Mouse (Mus musculus) layer of hippocampus, adult 9-11 months (tissue): ENCODE data around the gene Robo3.

Experiments
- DNase-seq: peaks from one replicate; pipeline ENCODE4 v3.0.0; 2022

Robo3 gene

GRCm38 (mm10) chr9:37421239-37421638 is 11.8 kb downstream of the Robo3 start:
- DNase-seq = no peak

GRCm38 (mm10) chr9:37420676-37421075 is 12.4 kb downstream of the Robo3 start:
- DNase-seq = peak; percentile 74

- no peak for DNase-seq
Observed at GRCm38 (mm10) chr9:37418791-37419190, 14.3 kb downstream of the Robo3 start.

- DNase-seq = no peak
Observed at GRCm38 (mm10) chr9:37414666-37415065, 18.4 kb downstream of the Robo3 start.

- DNase-seq = no peak
Observed at GRCm38 (mm10) chr9:37412989-37413388, 20.1 kb downstream of the Robo3 start.

DNA sequence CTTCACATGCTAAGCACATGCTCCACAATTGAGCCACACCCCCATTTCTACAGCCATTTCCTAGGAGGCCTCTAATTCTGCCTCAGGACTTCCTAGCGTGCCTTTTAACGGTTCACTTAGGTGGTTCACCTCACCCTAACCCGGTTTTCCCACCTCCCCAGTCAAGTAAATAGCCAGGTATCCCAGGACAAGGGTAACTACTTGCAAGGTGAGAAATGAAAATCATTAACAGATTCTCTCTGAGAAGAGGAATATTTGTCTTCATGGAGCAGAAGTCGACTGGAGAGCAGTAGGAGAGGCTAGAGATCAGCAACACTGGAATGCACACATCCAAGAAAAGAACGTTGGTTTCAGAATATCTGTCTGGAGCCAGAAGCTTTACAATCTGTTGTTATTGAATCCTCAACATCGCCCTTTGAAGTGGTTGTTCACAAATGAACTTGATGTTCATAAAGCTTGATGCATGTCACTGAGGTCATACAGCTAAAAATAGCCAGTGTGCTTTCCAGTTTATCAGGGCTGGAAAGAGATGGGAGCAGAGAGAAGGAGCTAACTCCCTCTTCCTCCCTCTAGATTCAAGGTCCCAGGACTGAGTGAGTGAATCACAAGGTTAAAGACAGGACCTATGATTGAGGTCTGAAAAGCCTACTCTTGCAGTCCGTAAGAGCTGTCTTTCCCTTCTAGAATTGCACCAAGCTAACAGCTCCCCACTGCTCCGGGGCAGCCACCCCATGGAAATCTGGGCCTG is 23.2 kb downstream of the Robo3 start:
- no peak for DNase-seq

DNA sequence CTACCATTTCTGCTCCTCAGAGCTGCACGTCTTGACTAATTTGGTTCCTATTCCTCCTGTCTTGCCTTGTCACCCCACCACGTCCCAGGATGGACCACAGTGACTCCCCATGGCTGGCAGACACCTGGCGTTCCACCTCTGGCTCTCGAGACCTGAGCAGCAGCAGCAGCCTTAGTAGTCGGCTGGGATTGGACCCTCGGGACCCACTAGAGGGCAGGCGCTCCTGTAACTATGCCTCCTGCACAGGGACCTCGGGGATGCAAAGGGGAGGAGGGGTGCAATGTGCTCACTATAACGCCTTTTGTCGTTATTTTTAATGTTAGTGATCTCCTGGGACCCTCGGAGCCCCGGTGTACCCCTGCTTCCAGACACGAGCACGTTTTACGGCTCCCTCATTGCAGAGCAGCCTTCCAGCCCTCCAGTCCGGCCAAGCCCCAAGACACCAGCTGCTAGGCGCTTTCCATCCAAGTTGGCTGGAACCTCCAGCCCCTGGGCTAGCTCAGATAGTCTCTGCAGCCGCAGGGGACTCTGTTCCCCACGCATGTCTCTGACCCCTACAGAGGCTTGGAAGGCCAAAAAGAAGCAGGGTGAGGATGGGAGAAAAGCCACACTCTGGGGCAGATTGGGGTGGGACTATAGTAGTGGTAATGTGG is 25.1 kb downstream of the Robo3 start:
- DNase-seq = no peak

- DNase-seq = no peak
Observed at GRCm38 (mm10) chr9:37406372-37406771, 26.7 kb downstream of the Robo3 start.

DNA sequence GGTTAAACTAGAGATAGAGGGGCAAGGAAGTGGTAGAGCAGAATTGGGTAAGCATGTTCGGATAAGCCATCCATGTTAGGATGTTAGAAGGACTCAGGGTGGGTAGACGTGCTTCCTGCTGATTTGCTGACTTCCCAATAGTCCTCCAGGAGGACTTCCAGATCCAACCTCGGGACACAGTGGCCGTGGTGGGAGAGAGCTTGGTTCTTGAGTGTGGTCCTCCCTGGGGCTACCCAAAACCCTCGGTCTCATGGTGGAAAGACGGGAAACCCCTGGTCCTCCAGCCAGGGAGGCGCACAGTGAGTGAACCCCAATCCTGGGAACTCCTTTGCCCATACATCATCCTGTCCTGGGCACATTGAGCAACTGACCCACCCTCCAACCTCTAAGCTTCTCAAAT is 30.0 kb downstream of the Robo3 start:
- DNase-seq = no peak

DNA sequence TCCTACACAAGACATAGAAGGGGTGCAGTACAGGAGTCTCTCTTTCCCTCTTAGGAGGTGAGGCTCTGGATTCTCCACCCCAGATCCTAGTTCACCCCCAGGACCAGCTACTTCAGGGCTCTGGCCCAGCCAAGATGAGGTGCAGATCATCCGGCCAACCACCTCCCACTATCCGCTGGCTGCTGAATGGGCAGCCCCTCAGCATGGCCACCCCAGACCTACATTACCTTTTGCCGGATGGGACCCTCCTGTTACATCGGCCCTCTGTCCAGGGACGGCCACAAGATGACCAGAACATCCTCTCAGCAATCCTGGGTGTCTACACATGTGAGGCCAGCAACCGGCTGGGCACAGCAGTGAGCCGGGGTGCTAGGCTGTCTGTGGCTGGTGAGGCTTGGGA is 30.5 kb downstream of the Robo3 start:
- DNase-seq = no peak

- DNase-seq = no peak
Observed at GRCm38 (mm10) chr9:37401802-37402201, 31.2 kb downstream of the Robo3 start, which contains the start of gene Robo4. Gene Robo4, plus strand, starts transcription at chr9:37401897.

- no peak for DNase-seq
Observed at GRCm38 (mm10) chr9:37400585-37400984, 32.5 kb downstream of the Robo3 start.

GRCm38 (mm10) chr9:37393482-37394131 is 39.4 kb downstream of the Robo3 start:
- DNase-seq = no peak

- DNase-seq = no peak
Observed at GRCm38 (mm10) chr9:37392071-37392470, 41.0 kb downstream of the Robo3 start.

- DNase-seq = no peak
Observed at GRCm38 (mm10) chr9:37390891-37391290, 42.2 kb downstream of the Robo3 start.

- DNase-seq = no peak
Observed at GRCm38 (mm10) chr9:37384284-37385182, 48.5 kb downstream of the Robo3 start.

GRCm38 (mm10) chr9:37383161-37383560 is 49.9 kb downstream of the Robo3 start:
- no peak for DNase-seq

- no peak for DNase-seq
Observed at GRCm38 (mm10) chr9:37375718-37376117, 57.3 kb downstream of the Robo3 start.

GRCm38 (mm10) chr9:37371232-37371801 is 61.7 kb downstream of the Robo3 start:
- no peak for DNase-seq

GRCm38 (mm10) chr9:37368860-37369259 is 64.2 kb downstream of the Robo3 start:
- no peak for DNase-seq

- DNase-seq = no peak
Observed at GRCm38 (mm10) chr9:37368081-37368830, 64.8 kb downstream of the Robo3 start.
